Mouse (Mus musculus): ENCODE measurements around the gene Zcchc24.

DNA sequence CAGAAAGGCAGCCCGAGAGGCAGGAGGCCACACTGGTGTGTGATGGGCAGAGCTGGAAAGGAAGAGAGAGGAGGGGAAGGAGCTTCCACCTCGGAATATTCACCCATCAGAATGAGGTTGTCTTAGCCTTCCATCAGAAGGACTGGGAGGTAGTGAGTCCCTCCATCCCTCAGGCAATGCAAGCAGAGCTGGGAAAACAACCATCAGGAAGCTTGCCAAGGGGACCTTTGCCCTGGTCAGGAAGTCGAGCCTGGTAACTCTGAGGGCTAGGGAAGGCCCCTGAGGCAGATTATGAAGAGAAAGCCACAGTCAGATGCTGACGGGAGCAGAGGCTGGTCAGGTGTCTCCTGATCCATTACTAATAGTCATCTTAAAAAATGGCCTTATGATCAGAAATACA lies 43.1 kb downstream of the Zcchc24 start:
- TF ChIP-seq CTCF (conservative IDR thresholded peaks at IDR 0.05; ENCODE audit: insufficient read depth, insufficient read length, low read depth, low read length) = no peak
- TF ChIP-seq POLR2A (IDR thresholded peaks at IDR 0.05; ENCODE audit: low read depth, low read length) = no peak

All from kidney, adult 2 months (tissue).